Mouse (Mus musculus): Measurements from ENCODE around the gene Serpinh1.

GRCm38 (mm10) chr7:99390559-99390958 is 37.5 kb upstream of the Serpinh1 start:
- TF ChIP-seq CTCF (IDR thresholded peaks at IDR 0.05) (no peak), EP300 (IDR thresholded peaks at IDR 0.05) (no peak)
